In genomic region chr1:134708274-134708673, GRCm38 (mm10) we compare ENCODE assay signal across 9 mouse cellular contexts.
DNase-seq lines count a peak whose midpoint lies in the region; ATAC-seq lines count a peak whose summit lies in the region.
"Had no signal": no experiment of that assay in that cellular context is flagged by ENCODE, and none has a peak within 500 bp of the region (broad histone marks: within the 10 kb centered on the region; RNA-seq: fewer than 3 reads in every experiment).

No protein-coding gene starts in this region.

- H3K4me3 ChIP-seq in neural tube, embryonic 11.5 days (ENCODE audit: low read depth, low read length): peak overlapping the region; percentile 53
- H3K4me3 ChIP-seq in limb, embryonic 12.5 days (replicated peaks): peak overlapping the region; percentile 54
- H3K4me3 ChIP-seq in stomach, embryonic 15.5 days (replicated peaks): peak overlapping the region; percentile 49

- no peaks in the 10 kb centered on the region for H3K9me3 ChIP-seq in neural tube, embryonic 11.5 days (ENCODE audit: control insufficient read depth, low read length)
- no peaks in the 10 kb centered on the region for H3K9me3 ChIP-seq in limb, embryonic 12.5 days
- no peaks in the 10 kb centered on the region for H3K9me3 ChIP-seq in stomach, embryonic 15.5 days

- no peaks in the 10 kb centered on the region for H3K36me3 ChIP-seq in neural tube, embryonic 11.5 days (ENCODE audit: control insufficient read depth, insufficient read depth, low read length)
- no peaks in the 10 kb centered on the region for H3K36me3 ChIP-seq in limb, embryonic 12.5 days
- H3K36me3 ChIP-seq in stomach, embryonic 15.5 days: no peaks in the 10 kb centered on the region

- no peak overlapping the region for H3K27ac ChIP-seq in neural tube, embryonic 11.5 days (ENCODE audit: low read depth, low read length)
- H3K27ac ChIP-seq in limb, embryonic 12.5 days: no peak overlapping the region
- H3K27ac ChIP-seq in stomach, embryonic 15.5 days: no peak overlapping the region

- 9% methylated on average over 8 of the region's 8 CpGs for WGBS in neural tube, embryonic 11.5 days
- WGBS in limb, embryonic 12.5 days: 13% methylated on average over 8 of the region's 8 CpGs
- WGBS in stomach, embryonic 15.5 days: 16% methylated on average over 8 of the region's 8 CpGs

- peaks cover 21% of the 10 kb centered on the region for H3K4me1 ChIP-seq in neural tube, embryonic 11.5 days (ENCODE audit: control insufficient read depth, insufficient read depth, low read length)
- peaks cover 17% of the 10 kb centered on the region for H3K4me1 ChIP-seq in limb, embryonic 12.5 days (replicated peaks)
- H3K4me1 ChIP-seq in stomach, embryonic 15.5 days: peaks cover 17% of the 10 kb centered on the region

- H3K4me2 ChIP-seq in neural tube, embryonic 11.5 days (ENCODE audit: low read depth): peak overlapping the region; percentile 98
- H3K4me2 ChIP-seq in limb, embryonic 12.5 days: peak overlapping the region; percentile 98
- H3K4me2 ChIP-seq in stomach, embryonic 15.5 days: peak overlapping the region; percentile 97

- H3K27me3 ChIP-seq in neural tube, embryonic 11.5 days (ENCODE audit: control insufficient read depth, insufficient read depth, low read length): peaks cover 9% of the 10 kb centered on the region; the same call in 1 of the 2 replicates
- H3K27me3 ChIP-seq in limb, embryonic 12.5 days: peaks cover 90% of the 10 kb centered on the region
- H3K27me3 ChIP-seq in stomach, embryonic 15.5 days (replicated peaks): peaks cover 2% of the 10 kb centered on the region; the same call in 1 of the 2 replicates

- no peak overlapping the region for H3K9ac ChIP-seq in neural tube, embryonic 11.5 days (ENCODE audit: low read length)
- no peak overlapping the region for H3K9ac ChIP-seq in limb, embryonic 12.5 days (replicated peaks)
- no peak overlapping the region for H3K9ac ChIP-seq in stomach, embryonic 15.5 days

- ATAC-seq in cerebellum, adult (ENCODE audit: insufficient number of reproducible peaks, low FRiP score, low TSS enrichment): no peak
- ATAC-seq in neural tube, embryonic 11.5 days (ENCODE audit: insufficient read depth, low FRiP score, low TSS enrichment): no peak
- no peak for ATAC-seq in limb, embryonic 12.5 days (ENCODE audit: insufficient number of reproducible peaks, insufficient read depth, low FRiP score, low TSS enrichment, low read depth)
- ATAC-seq in stomach, embryonic 15.5 days (ENCODE audit: insufficient read depth, low FRiP score, low read depth): no peak

- peak; percentile 25 for DNase-seq in cerebellum, adult 11 months
- DNase-seq in neural tube, embryonic 11.5 days (ENCODE audit: low spot score): no peak
- DNase-seq in neural tube, embryonic 10.5 days (ENCODE audit: extremely low spot score, low spot score): no peak
- no peak for DNase-seq in spleen, postnatal 10 days (ENCODE audit: low spot score in 2 of 2)
- no peak for DNase-seq in frontal cortex, postnatal 25 days (ENCODE audit: low spot score in 2 of 2)
- DNase-seq: lung, adult 2 months had no signal
